Mouse (Mus musculus) lung, embryonic 14.5 days (tissue): ENCODE data around the gene Phldb2. TPM values are rescaled to one million over a fixed set of nuclear protein-coding genes. Genes with fewer than 3 reads are reported as not detected.

ENCODE experiments used
- ATAC-seq: fragments of 200-750 bp; cut with Nextera tagmentation; 2 replicates; pipeline ENCODE4 v1.8.0; 2017; ENCODE audit warnings: mild to moderate bottlenecking, moderate TSS enrichment, moderate library complexity; ENCODE audit not compliant: insufficient read depth
- DNase-seq: peaks from one replicate; pipeline ENCODE4 v3.0.0-alpha.2; 2015
- H3K27ac ChIP-seq: fragments of 300-500 bp; sonication (generic); 2 replicates; pipeline ENCODE4 v1.5.1; 2014; ENCODE audit warnings: low read depth, mild to moderate bottlenecking, moderate library complexity
- H3K27me3 ChIP-seq: fragments of 300-500 bp; sonication (generic); 2 replicates; pipeline ENCODE4 v1.6.1; 2014; ENCODE audit warnings: low read length, control low read depth; ENCODE audit not compliant: insufficient read depth
- H3K36me3 ChIP-seq: fragments of 300-500 bp; sonication (generic); 2 replicates; pipeline ENCODE4 v1.6.1; 2014; ENCODE audit warnings: control low read depth; ENCODE audit not compliant: insufficient read depth
- H3K4me1 ChIP-seq: fragments of 300-500 bp; sonication (generic); 2 replicates; pipeline ENCODE4 v1.6.1; 2014; ENCODE audit warnings: antibody characterized with exemption, control low read depth; ENCODE audit not compliant: insufficient read depth
- H3K4me2 ChIP-seq: fragments of 300-500 bp; sonication (generic); 2 replicates; pipeline ENCODE4 v1.6.1; 2014; ENCODE audit warnings: mild to moderate bottlenecking
- H3K4me3 ChIP-seq: fragments of 300-500 bp; sonication (generic); 2 replicates; pipeline ENCODE4 v1.5.1; 2014; ENCODE audit warnings: low read depth, low read length
- H3K9ac ChIP-seq: fragments of 300-500 bp; sonication (generic); 2 replicates; pipeline ENCODE4 v1.6.1; 2014
- H3K9me3 ChIP-seq: fragments of 300-500 bp; sonication (generic); 2 replicates; pipeline ENCODE4 v1.6.1; 2016; ENCODE audit warnings: low read depth, low read length, control low read depth
- CTCF ChIP-seq: IDR thresholded peaks from 2 replicates; pipeline ENCODE4 v1.5.1; 2016; ENCODE audit warnings: antibody characterized with exemption, low read depth
- WGBS: fragments of 180-500 bp; shearing (Covaris S2); extraction: QIAGEN DNeasy Blood & Tissue Kit; methylation state at CpG from one replicate; pipeline ENCODE4 v1.1.7; 2014; 5-methylcytosine and 5-hydroxymethylcytosine counted together
- polyA plus RNA-seq: library from polyadenylated mRNA; unstranded; fragments of >200 nt; fragmentation: Nextera tagmentation; extraction: Ambion mirVana; gene quantifications from 2 replicates; pipeline ENCODE4 v1.2.1, GENCODE M21; 2014

Phldb2 gene
- polyA plus RNA-seq, 1 experiment from 2014 or later: 48.0 TPM

DNA sequence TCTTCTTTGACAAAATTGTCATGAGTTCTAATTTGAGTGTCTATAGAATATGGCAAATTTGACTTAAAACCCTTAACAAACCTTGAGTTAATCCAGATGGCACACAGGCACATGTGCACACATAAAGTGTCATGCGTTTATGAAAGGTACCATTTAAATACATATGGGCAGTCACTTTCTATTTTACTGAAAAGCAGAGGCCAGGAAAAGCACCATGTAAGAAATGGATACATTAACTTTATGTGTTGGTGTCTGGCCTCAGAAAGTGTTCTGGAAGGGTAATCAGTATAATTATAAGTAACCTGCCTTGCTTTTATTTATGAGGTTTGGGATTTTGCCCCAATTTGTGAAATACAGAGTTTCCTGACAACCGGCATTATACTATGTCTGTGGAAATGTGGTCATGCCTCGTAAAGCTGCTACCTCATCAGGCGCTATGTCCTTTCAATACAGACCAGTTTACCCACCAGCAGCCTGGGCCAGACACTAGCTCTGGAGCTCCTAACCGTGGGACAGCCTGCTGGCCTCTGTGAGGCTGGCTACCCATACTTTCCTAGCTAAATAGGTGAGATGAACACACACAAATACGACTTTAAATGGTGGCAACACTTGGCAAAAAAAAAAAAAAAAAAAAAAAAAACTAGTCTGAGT lies 73.2 kb downstream of the Phldb2 start:
- H3K4me2 ChIP-seq: no peak overlapping the region
- TF ChIP-seq CTCF: no peak
- H3K27me3 ChIP-seq: no peaks in the 10 kb centered on the region
- no peaks in the 10 kb centered on the region for H3K9me3 ChIP-seq
- no peak overlapping the region for H3K27ac ChIP-seq
- no peak overlapping the region for H3K4me3 ChIP-seq
- no peak for ATAC-seq
- no peak for DNase-seq
- no peaks in the 10 kb centered on the region for H3K4me1 ChIP-seq
- 83% methylated on average over 6 of the region's 6 CpGs for WGBS
- H3K9ac ChIP-seq: no peak overlapping the region
- H3K36me3 ChIP-seq: no peaks in the 10 kb centered on the region

DNA sequence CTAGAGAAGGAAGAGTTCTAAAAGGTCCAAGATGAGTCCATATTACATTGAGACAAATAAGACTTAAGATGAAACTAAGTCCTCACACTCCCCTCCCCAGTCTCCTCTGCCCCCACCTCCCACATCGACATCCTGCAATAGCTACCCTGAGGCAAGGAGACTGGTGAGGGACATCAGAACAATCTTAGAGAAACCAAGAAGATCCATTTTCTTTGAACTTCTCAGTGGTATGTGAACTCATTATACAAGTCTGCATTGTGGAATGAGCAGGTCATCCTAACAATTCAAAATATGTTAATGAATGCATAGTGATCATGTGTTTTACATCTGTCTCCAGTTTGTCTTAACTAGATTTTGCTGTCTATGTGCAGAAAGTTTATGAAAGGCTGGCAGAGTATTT lies 75.7 kb downstream of the Phldb2 start:
- 83% methylated on average over 1 of the region's 1 CpGs for WGBS
- no peak overlapping the region for H3K9ac ChIP-seq
- H3K4me3 ChIP-seq: no peak overlapping the region
- DNase-seq (no peak), ATAC-seq (no peak)
- TF ChIP-seq CTCF: no peak
- no peaks in the 10 kb centered on the region for H3K4me1 ChIP-seq
- no peaks in the 10 kb centered on the region for H3K27me3 ChIP-seq
- H3K27ac ChIP-seq: no peak overlapping the region
- H3K36me3 ChIP-seq: no peaks in the 10 kb centered on the region
- H3K9me3 ChIP-seq: no peaks in the 10 kb centered on the region
- H3K4me2 ChIP-seq: no peak overlapping the region

DNA sequence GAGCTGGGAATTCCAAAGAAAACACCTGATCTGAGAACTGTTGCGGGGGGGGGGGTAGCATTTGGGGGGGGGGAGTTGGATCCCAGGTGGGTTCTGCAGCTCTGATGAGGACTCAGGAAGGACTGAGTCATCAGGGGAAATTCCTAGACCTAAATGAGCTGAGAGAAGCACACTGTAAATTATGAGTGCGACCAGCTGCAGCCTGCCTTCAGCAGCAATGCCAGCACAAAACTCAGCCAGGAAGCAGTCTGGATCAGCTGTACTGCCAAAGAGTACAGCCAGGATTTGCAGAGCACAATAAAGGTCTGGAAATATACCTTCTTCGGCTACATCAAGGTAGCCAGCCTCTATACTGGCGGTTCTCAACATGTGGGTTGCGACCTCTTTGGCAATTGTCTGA lies 76.2 kb downstream of the Phldb2 start:
- ATAC-seq: no peak; the same call in 1 of the 2 replicates
- 69% methylated on average over 5 of the region's 5 CpGs for WGBS

DNA sequence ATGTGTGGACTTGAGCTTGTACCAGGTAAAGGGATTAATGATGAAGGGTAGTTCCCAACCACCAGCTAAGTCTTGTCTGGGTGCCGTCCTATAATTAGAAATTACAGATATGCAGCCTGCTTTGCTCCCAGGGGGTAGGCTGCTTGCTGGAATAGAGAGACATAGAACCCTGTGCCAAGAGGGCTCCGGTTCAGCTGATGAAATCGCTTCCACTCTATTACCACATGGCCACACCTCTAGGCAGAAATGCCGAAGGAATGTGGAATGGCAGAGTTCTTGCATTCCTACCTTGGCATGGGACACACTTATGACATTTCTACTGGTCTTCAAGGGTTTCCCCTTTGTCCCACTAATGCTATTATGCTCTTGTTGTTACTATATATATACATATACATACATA lies 80.0 kb downstream of the Phldb2 start:
- Histone ChIP-seq H3K4me3 (no peak overlapping the region), H3K27me3 (no peaks in the 10 kb centered on the region), H3K4me1 (peaks cover 4% of the 10 kb centered on the region; the same call in 1 of the 2 replicates), H3K36me3 (no peaks in the 10 kb centered on the region), H3K4me2 (no peak overlapping the region), H3K9me3 (no peaks in the 10 kb centered on the region), H3K9ac (no peak overlapping the region), H3K27ac (no peak overlapping the region)
- 70% methylated on average over 4 of the region's 4 CpGs for WGBS
- ATAC-seq (no peak), DNase-seq (peak; percentile 60)
- no peak for TF ChIP-seq CTCF

More for the DNA sequence above, 76.2 kb downstream of the Phldb2 start:
- Histone ChIP-seq H3K27ac (no peak overlapping the region), H3K4me1 (no peaks in the 10 kb centered on the region), H3K36me3 (no peaks in the 10 kb centered on the region), H3K9me3 (no peaks in the 10 kb centered on the region), H3K27me3 (no peaks in the 10 kb centered on the region), H3K4me2 (no peak overlapping the region), H3K9ac (no peak overlapping the region), H3K4me3 (no peak overlapping the region)
- peak; percentile 53 for DNase-seq
- no peak for TF ChIP-seq CTCF

DNA sequence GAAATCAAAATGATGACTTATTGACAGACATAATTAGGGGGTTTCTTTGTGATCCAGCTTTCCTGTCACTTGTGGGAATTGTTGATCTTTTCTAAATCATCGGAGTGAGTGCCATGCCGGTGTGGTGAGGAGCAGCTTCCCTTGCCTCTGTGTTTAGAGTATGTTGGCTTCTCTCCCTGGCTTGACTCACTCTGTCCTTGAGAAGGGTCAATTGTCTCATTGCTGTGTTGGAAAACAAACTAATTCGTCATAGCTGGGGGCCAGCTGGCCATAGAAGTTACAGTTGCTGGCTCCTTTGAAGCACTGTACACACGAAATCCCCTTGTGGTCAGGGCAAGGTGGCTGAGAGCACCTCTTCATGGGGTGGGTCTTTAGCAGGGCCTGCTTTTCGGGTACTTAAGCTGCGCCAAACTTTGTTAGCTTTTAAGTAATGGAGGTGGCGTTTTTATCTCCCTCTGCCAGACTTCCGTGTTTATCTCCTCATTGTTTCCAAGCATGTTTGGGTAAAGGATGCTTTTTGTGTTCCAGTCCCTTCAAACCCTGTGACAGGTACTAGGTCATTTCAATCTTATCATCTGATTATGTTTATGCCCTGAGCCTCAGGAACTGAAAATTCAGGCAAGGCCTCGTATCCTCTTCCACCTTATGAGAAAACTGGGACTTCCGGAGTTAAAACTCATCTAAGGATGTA lies 82.0 kb downstream of the Phldb2 start:
- no peak overlapping the region for H3K4me3 ChIP-seq
- peak overlapping the region; percentile 33 for H3K27ac ChIP-seq
- no peak overlapping the region for H3K9ac ChIP-seq
- no peaks in the 10 kb centered on the region for H3K27me3 ChIP-seq
- peaks cover 4% of the 10 kb centered on the region; the same call in 1 of the 2 replicates for H3K4me1 ChIP-seq
- H3K4me2 ChIP-seq: no peak overlapping the region
- peak; percentile 82 for ATAC-seq
- no peaks in the 10 kb centered on the region for H3K36me3 ChIP-seq
- WGBS: 38% methylated on average over 10 of the region's 10 CpGs
- no peak for TF ChIP-seq CTCF
- H3K9me3 ChIP-seq: no peaks in the 10 kb centered on the region
- DNase-seq: peak; percentile 71

DNA sequence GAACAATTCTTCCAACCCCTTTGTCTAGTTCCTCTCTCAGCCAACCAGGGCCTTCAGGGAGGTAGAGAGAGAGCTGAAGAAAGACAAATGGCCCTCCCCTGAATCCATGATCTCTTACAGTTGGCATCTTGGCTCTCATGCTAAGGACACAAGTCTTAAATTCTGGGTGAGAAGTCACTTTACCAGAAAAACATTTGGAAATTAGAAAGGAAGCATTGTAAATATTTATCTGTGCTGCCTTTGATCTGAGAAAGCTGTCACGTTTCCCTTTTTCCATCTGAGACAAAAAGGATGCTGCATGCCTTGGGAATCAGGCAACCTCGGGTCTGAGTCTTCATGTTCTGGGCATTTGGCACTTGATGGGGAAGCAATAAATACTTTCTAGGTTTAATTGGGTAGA lies 82.7 kb downstream of the Phldb2 start:
- Histone ChIP-seq H3K4me1 (peaks cover 4% of the 10 kb centered on the region; the same call in 1 of the 2 replicates), H3K36me3 (no peaks in the 10 kb centered on the region), H3K9ac (no peak overlapping the region), H3K9me3 (no peaks in the 10 kb centered on the region), H3K27me3 (no peaks in the 10 kb centered on the region), H3K4me2 (no peak overlapping the region), H3K4me3 (no peak overlapping the region), H3K27ac (peak overlapping the region; percentile 33)
- TF ChIP-seq CTCF: no peak
- peak; percentile 65; the same call in 1 of the 2 replicates for ATAC-seq
- peak; percentile 67 for DNase-seq
- 24% methylated on average over 2 of the region's 2 CpGs for WGBS

DNA sequence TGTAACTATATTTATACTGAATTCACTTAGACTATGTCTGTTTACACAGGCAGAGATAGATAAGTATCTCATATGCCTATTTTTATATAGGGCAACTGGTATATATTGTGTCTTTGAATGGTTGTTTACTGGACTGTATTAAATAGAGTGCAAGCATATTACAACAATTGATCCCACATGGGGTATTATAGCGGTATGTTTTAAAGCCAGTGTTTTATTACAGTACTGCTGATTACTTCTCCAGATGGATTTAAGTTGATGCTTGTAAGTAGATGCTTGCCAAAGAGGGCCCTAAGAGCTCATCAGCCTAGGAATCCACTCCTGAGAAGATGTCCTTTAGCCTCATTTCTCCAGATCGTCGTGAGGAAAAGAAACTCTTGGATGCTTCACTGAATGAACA lies 84.4 kb downstream of the Phldb2 start:
- Histone ChIP-seq H3K4me3 (no peak overlapping the region), H3K9ac (no peak overlapping the region), H3K4me1 (peaks cover 4% of the 10 kb centered on the region; the same call in 1 of the 2 replicates), H3K27ac (no peak overlapping the region), H3K36me3 (no peaks in the 10 kb centered on the region), H3K9me3 (no peaks in the 10 kb centered on the region), H3K27me3 (no peaks in the 10 kb centered on the region), H3K4me2 (no peak overlapping the region)
- TF ChIP-seq CTCF: no peak
- WGBS: 71% methylated on average over 3 of the region's 3 CpGs
- ATAC-seq (no peak), DNase-seq (no peak)
